Mouse (Mus musculus) mesoderm, embryonic 11.5 days (tissue): ENCODE data around the gene Slc22a12.

Source experiments
- DNase-seq: peaks from one replicate; pipeline ENCODE4 v3.0.0-alpha.2; 2012; ENCODE audit warnings: low read depth, low spot score

Slc22a12 gene

GRCm38 (mm10) chr19:6542367-6543034 is at the start of gene Slc22a12:
Slc22a12 (minus strand) TSS chr19:6543032.
- no peak for DNase-seq

DNA sequence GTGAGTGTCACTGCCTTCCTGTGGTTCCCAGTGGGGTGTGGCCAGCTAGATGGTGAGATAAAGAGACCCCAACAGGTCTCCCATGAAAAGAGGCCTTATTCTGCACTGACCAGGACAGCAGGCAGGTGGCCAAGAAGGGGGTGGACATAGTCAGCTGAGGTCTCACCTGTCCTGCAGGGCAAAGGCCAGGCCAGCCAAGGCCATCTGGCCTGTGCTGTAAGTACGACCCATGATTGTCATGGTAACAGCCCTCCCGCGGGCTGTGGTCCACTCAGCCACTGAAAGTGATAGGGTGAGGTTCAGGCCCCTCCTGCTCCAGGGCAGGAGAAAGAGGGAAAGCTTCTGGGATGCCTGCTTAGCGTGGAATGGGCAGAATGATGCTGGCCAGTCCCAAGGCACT is 29.2 kb upstream of the Slc22a12 start:
- DNase-seq: no peak

- no peak for DNase-seq
Observed at GRCm38 (mm10) chr19:6571476-6571875, 28.6 kb upstream of the Slc22a12 start.

DNA sequence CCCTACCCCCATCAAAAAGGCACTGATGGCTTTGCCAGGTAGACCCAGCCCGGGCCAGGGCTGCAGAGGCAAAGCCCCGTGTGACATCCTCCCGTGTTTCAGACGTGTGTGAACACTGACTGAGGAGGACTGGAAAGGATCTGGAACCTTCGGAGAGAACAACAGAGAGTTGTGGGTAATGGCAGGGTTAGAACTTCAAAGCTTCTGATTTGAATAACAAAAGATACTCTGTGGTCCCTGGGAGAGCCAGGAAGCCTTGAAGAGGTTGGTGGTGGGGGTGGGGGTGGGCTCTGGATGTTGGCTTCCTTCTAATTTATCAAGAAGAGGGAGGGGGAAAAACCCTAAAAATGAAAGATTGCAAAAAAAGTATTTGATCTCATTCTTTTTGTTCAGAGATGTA is 26.7 kb upstream of the Slc22a12 start:
- DNase-seq: no peak

GRCm38 (mm10) chr19:6569021-6569420 is 26.2 kb upstream of the Slc22a12 start:
- DNase-seq: no peak

DNA sequence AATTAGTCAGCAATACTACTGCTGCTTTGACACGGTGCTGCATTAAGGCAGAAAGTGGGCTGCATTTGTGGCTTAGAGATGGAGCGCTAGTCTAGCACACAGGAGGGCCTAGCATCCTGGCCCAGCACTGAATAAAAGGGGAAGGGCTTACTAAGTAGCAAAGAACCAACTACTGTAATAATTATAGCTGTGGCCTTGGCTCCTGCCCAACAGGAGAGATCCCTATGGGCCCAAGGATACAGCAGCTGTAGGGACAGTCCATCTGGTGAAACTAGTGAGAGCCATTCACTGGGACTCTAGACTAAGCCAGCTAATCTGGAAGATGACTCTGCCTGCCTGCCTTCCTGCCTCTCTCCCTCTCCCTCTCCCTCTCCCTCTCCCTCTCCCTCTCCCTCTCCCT is 23.6 kb upstream of the Slc22a12 start:
- DNase-seq: no peak

GRCm38 (mm10) chr19:6565136-6565535 is 22.3 kb upstream of the Slc22a12 start:
- no peak for DNase-seq

GRCm38 (mm10) chr19:6560246-6560815 is 17.5 kb upstream of the Slc22a12 start:
- DNase-seq: peak; percentile 22

- peak; percentile 23 for DNase-seq
Observed at GRCm38 (mm10) chr19:6559576-6559975, 16.7 kb upstream of the Slc22a12 start.

GRCm38 (mm10) chr19:6553819-6554582 is 11.2 kb upstream of the Slc22a12 start:
- no peak for DNase-seq

GRCm38 (mm10) chr19:6553174-6553573 is 10.3 kb upstream of the Slc22a12 start:
- DNase-seq: no peak

- no peak for DNase-seq
Observed at GRCm38 (mm10) chr19:6552302-6553028, 9.6 kb upstream of the Slc22a12 start.

GRCm38 (mm10) chr19:6551215-6551614 is 8.4 kb upstream of the Slc22a12 start:
- DNase-seq: no peak

GRCm38 (mm10) chr19:6549566-6549965 is 6.7 kb upstream of the Slc22a12 start:
- DNase-seq: no peak

DNA sequence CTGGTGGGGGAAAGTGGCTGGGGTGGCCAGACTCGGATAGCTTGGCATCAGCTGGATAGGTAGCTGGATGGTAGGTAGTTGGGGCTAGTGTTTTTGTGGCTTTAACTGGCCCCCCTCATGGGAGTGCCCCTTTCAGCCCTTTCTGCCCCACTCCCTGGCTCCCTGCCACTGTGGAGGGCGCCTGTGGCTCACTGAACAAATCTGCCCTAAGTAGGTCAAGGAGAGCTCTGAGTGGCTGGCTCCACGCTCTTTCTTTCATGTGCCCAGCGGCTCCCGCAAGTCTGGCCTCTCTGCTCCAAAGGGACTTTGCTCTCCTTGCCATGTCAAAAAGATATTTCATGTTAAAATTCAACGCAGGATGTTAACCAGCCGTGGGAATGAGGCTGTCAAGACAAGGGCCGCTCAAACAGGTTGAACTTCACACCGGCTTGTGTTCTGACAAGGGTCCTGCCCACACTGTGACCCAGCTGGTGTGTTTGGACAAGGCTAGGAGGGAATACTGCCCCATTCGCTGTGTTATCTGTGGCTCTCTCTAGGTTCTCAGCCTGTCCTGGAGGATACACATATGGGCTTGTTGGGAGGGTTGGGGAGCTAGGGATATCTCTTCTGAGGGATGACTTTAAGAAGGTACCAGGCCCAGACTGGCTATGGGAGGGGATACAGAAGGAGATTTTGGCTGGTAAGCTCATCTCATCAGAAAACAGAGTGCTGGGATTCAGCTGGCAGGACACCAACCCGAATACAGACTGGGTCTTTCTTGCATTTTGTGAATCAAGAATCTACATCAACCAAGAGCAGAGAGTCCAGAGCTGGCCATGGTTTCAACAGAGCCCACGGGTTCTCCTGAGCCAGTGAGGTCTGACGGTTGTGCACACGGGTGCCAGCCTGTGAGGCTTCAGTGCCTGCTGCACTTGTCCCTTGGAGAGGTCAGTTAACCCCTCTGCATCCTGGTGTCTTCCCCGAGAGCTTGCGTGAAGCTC is 5.9 kb upstream of the Slc22a12 start:
- DNase-seq: no peak

GRCm38 (mm10) chr19:6547801-6548200 is 5.0 kb upstream of the Slc22a12 start:
- DNase-seq: no peak

DNA sequence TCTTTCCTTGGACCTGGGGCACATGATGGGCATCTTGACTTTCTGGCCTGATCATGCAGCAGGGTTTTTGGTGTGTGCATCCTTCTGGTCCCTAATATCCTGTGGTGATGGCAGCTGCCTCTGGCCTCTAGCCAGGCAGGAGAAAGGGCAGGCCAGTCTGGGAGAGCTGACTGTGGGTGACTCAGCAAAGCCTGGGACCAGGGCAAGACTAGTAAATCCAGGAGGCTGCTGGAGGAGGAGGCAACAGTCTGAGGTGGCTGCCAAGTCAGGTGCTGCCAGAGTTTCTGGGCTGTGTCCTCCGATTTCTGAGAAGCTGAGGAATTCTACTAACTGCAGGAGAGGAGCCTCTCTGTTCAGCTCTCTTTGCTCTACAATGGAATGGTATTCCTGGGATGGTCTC is 3.3 kb upstream of the Slc22a12 start:
- no peak for DNase-seq

DNA sequence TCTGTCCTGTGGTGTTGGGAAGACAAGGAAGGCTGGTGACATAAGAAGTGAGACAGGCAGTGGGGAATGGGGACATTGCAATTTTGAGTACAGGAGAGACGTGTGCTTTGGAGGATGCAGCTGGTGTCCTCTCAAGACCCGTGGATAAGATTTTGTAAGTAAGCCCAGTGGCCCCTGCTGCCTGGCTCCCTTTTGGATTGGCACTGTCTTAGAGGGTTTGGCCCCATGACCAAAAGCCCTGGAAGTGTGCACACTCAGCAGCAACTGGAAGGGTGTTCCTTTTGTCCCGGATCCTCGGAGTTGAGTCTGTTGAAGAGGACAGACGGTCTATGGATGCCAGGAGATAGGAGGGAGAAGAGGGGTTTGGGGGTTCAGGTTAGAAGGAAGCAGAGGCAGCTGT is 2.6 kb upstream of the Slc22a12 start:
- no peak for DNase-seq

DNA sequence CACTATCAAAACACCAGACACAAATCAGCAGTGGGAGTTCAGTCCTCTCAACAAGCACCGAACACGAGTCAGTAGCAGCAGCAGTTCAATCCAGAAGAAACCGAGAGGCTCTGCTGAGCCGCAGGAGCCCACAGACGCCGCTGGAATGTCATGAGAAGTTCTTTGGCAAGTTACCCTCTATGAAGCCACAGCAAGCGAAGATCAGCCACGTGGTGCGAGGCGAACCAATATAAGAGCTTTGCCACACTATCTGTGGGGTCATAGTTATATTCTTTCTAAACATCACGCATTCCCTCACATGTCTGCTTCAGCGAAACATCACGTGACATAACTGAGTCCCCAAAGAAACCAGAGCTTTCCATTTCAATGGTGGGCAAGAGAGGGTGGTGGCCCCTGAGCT is 1.9 kb upstream of the Slc22a12 start:
- no peak for DNase-seq

DNA sequence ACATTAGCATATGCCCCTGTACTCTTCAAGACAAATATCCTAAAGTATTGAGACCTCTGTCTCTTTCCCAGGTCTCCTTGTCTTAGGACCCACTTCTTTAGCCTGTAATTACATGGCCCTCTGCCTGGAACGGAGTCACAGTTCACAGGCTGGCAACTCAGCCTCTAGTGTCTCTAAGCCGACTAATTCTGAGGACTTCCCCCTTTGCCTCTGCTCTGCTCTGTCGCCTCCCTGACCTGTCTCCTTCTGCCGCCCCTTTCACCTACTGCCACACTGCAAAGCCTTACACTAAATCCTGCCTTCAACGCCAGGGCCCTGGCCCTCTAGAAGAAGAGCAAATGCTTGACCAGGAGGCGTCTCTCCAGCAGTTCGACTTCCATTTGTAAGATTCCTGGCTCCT is 686 bp upstream of the Slc22a12 start:
- DNase-seq: no peak

DNA sequence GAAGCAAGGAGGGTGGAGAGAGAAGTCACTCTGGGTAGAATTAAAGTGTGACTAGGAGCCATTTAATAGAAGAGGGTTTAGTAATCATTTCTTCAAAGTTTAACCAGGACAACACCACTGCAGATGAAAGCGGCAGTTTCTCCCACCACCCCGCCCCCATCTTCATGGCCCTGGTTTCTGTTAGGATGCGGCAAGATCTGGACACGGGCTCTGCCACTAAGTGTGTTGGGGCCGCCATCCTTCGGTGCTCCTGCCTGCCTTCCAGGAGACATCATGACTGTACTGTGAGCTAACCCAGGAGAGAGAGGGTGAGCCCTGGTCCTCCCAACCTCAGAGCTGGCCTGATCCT is 177 bp upstream of the Slc22a12 start:
- no peak for DNase-seq
